Mouse (Mus musculus) layer of hippocampus, postnatal 36 days (tissue): ENCODE data around the gene Tnk2. TPM values are rescaled to one million over a fixed set of nuclear protein-coding genes. Genes with fewer than 3 reads are reported as not detected.

Experiments used
- DNase-seq, 2 experiments: peaks; one replicate each; pipeline ENCODE4 v3.0.0; 2022
- total RNA-seq, 2 experiments: library from RNA; stranded (reverse); gene quantifications; 2 replicates each; pipeline ENCODE4 v1.2.3; 2021

Tnk2 gene
- total RNA-seq, 2 experiments from 2014 or later: 189 to 197 TPM

DNA sequence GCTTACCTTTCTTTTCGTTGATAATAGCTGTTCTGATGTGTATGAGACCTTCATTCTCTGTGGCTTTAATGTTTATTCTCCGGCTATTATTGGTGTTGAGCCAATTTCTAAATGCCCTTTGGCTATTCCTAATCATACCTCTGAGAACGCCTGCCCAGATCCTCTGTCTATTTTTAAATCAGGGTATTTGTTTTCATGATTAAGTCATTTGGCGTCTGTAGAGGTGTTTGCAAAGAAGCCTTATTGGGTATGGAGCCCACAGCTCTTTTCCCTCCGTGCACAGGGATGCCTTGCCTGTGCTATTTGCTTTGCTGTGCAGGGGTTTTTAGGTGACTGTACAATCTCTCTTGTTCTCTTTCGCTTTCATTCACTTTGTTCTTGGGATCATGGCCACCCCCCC is 69.9 kb downstream of the Tnk2 start:
- no peak for DNase-seq

DNA sequence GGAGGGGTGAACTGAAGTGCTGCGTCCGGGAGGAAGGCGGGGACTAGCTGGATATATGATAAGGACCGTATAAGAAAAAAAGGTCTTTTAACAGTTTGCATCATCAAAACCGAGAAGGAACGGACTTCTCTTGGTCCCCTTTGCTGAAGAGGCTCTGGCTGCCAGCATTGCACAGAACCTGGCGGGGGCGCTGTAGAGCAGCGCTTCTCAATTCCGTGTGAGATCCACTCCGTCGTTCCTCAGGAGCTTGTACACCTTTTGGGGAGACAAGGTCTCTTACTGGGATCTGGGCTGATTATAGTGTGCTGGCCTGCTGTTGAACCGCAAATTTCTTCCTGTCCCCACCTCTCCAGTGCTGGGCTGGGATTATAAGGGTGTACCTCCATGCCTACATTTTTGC is 71.7 kb downstream of the Tnk2 start:
- no peak for DNase-seq

DNA sequence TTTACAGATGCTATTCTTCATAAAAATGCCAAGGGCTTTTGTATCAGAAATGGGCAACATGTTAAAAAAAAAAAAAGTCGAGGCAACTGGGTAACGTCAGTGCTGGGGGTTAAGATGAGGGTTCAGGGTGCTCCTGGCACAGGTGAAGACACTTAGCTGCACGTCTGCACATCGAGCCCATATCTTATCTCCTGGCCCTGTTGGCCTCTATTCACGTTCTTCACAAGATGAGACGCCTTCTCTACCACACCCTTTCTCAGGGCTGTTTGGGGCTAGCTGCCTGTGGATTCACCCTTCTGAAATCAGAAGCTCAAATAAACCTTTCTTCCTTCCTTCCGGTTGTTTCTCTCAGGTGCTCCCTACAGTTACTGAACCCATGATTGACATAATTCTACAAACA is 79.5 kb downstream of the Tnk2 start:
- DNase-seq: no peak

DNA sequence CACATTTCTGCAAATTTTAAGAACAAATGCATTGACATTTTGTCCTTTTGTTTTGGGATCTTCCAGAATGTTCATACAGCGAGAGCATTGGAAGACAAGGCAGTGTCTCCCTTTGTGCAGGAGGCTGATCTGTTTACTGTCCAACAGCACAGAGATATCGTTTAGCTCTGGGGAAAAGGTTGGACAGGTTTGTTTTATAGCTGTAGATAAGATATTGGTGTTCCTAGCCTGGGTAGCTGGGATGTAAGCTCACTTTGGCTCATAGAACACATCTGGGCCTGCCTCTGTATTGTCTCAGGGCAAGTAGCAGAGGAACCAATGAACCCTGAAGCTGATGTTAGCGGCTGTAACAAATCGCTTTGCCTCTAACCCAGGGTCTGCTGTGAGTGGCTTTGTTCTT is 80.1 kb downstream of the Tnk2 start:
- no peak for DNase-seq

DNA sequence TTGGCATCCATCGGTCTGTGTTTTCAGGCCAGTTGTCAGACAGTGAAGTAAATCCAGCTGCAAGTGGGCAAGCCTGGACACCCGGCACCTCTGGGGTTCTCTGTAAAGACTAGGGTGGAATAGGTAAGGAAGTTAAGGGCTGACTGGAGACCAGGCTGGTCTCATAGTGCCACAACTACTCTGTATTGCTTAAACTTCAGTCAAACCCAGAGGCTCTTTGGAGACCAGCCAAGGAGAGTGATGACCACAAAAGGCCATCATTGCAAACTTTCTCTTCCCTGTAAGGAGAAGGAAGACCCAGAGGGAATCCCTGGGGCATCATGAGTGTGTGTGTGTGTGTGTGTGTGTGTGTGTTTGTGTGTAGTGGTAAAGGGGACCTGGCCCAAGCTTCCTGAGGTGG is 80.6 kb downstream of the Tnk2 start:
- DNase-seq: no peak

DNA sequence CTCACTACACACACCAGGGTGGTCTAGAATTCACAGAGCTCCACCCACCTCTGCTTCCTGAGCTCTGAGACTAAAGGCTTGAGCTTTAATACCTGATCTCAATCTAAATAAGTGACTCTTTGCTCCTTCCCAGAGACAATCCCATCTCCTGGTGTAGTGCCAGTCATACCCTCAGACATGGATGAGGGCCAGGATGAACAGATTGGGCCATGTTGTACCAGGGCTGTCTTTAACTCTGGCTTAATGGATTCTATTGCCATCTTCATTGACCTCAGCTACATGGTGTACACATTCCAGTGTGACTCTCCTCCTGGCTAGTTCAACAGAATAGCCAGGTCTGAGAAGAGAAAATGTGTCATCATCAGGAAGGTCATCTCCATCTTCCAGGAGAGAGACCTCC is 82.8 kb downstream of the Tnk2 start:
- no peak for DNase-seq

DNA sequence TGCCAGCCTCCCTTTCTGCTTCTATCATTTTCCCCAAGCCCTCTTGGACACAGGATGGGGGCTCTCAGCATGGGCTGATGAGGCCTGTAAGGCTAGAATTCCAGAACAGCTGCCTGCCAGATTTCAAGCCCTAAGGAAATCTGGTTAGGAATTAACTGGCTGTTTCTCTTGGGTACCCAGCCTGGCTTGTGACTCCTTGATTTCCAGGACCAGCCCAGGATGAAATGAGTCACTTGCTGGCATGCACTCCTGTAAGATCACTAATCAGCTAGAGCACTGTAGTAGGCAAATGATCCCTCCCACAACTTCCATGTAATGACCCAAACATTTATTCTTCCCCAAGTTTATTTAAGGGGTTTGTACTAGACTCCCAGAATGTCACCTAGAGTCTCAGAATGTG is 84.6 kb downstream of the Tnk2 start:
- DNase-seq: no peak

DNA sequence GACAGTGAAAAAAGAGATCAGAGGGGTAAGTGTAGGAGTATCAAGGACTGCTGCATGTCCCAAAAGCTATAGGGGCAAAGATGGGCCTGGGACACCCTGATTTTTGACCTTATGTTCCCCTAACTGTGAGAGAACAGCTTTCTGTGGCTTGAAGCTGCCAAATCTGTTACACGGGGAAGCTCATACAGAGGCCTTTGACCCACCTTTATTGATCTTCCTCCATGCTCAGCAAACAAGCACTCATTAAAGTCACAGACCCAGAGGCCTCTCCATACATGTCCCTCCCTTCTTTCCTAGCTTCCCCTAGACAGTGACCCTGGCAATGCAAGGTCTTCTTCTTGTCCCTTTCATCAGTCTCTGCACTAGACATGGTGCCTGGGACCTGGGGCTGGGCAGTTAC is 85.1 kb downstream of the Tnk2 start:
- DNase-seq: no peak

Other genes starting within 250 kb of the Tnk2 start
- gene Tm4sf19, start 243.4 kb upstream of the Tnk2 start, total RNA-seq: under 1 TPM in 1 of 2 experiments, not detected in 1; 0.27 TPM
- gene Tctex1d2, start 224.2 kb upstream of the Tnk2 start, total RNA-seq: 10 to 100 TPM; 12.0 to 13.2 TPM
- 10 to 100 TPM; 35.0 to 38.6 TPM for gene Pcyt1a, start 213.0 kb upstream of the Tnk2 start, total RNA-seq
- gene Slc51a, start 156.0 kb upstream of the Tnk2 start, total RNA-seq: not detected
- not detected for gene Zdhhc19, start 147.6 kb upstream of the Tnk2 start, total RNA-seq
- 10 to 100 TPM; 55.9 to 62.1 TPM for gene Tfrc, start 35.0 kb upstream of the Tnk2 start, total RNA-seq
- not detected for gene Muc4, start 92.0 kb downstream of the Tnk2 start, total RNA-seq
- not detected for gene Muc20, start 153.6 kb downstream of the Tnk2 start, total RNA-seq
- gene Smbd1, start 166.6 kb downstream of the Tnk2 start, total RNA-seq: not detected
- 100 to 1,000 TPM; 114 to 118 TPM for gene Fyttd1, start 233.6 kb downstream of the Tnk2 start, total RNA-seq
- 10 to 100 TPM; 61.4 to 62.4 TPM for gene Rubcn, start 233.9 kb downstream of the Tnk2 start, total RNA-seq